Mouse (Mus musculus) testis, postnatal 14 days (tissue): ENCODE measurements around the gene Olfr808.

Source experiments
- DNase-seq: peaks from one replicate; pipeline ENCODE4 v3.0.0; 2021; ENCODE audit warnings: low spot score

Olfr808 gene

GRCm38 (mm10) chr10:129765182-129765581 is at the start of gene Olfr808:
TSS of gene Olfr808 (plus strand) at chr10:129765482.
- DNase-seq = no peak

DNA sequence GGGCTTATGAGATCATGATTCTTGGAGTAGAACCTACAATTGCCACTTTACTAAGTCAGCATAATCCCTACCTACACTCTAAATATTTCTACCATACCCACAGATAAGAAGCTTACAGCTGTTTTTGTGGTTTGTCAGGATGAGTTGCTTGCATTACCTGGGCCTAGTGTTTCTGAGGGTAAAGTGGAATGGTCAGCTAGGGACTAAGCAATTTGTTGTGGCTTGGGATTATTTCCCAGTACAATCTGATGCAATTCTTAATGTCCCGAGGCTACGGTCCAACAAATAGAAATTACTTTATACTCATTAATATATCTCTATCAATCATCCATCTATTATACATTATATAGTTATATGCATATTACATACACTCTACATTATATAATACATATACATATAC is 36.0 kb upstream of the Olfr808 start, which contains the start of gene Olfr805:
Gene Olfr805 (minus strand): TSS at position 101 of the 400 bp plus-strand sequence.
- DNase-seq = no peak

DNA sequence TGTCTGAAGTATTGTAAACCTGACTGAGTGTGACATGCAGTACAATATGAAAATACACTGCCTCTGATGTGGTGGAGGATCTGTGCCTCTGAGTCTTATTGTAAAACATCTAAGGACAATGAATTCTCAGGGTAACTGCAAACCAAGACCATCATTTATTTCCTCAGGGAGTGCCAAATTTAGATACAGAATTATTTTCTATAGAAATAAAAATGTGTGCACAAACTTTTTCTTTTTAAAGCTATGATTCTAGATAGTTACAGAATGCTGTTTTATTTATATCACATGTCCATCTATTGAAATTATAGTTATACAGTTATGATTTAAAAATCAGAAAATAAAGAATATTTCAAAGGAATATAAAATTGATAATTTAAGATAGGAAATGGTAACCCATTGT is 23.5 kb upstream of the Olfr808 start, which contains the start of gene Olfr806:
Gene Olfr806 (minus strand): TSS at position 101 of the 400 bp plus-strand sequence.
- no peak for DNase-seq

DNA sequence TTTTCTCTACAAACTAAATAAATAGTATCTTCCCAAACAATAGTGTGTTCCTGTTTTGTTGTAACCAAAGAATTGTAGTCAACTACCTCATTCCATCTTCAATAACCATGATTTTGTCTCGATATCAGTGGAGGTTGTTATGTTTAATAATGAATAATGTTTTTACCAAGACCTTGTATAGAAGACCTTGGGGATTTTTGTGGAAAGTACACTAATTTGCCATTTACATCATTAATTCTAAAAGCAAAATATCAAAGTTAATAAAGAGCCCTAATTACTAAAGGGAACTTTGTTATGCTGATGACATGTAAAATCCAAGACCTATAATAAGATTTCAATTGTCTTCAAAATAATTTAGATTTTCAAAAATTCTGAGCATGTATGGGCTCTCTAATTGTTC is 7.6 kb upstream of the Olfr808 start, which contains the start of gene Olfr807:
Gene Olfr807 (minus strand): TSS at position 101 of the 400 bp plus-strand sequence.
- no peak for DNase-seq

DNA sequence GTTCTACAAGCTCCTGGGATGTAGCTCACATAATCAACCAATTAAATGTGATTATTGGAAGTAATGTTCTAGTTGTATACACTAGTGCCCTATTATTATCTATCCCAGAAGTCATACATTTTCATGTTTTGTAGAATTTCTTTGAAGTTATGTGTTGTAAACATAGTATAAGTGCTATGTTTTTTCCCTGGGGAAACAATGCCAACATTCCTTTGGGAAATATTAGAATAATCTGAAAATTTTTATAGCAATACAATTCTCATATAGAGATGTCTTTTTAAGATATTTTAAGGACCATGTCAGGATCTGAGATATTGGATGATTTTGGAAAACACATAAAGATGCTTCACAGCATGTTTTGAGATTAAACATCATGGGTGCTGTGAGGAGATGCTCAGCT is 9.1 kb downstream of the Olfr808 start, which contains the start of gene Olfr809:
Gene Olfr809 (plus strand): TSS at position 301 of the 400 bp plus-strand sequence.
- no peak for DNase-seq

- no peak for DNase-seq
These were observed 12.8 kb downstream of the Olfr808 start for GRCm38 (mm10) chr10:129778123-129778522.

DNA sequence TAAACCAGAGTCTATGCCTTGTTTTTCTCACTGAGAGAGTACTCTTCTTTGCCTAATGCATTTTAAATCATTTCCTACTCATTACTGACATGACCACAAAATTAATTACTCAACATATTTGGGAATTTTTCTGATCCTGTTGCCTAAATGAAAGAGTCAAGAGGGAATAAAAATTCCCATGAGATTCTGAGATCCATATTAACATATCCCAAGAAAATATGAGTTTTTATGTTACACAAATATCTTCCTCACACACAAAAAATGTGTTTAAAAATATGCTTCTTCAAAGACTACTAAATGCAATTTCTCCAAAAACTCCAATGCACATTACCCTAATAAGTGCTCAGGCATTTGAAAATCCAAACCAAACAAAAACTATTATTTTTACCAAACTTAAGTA is 29.5 kb downstream of the Olfr808 start, which contains the start of gene Olfr810:
Gene Olfr810 (minus strand): TSS at position 101 of the 400 bp plus-strand sequence.
- no peak for DNase-seq

- DNase-seq = no peak
These were observed 39.0 kb downstream of the Olfr808 start, which contains the start of gene Olfr811 for GRCm38 (mm10) chr10:129804296-129804695. TSS of gene Olfr811 (minus strand) at chr10:129804396.
